Mouse (Mus musculus) hindbrain, embryonic 16.5 days (tissue): ENCODE results near the gene Nxnl1. TPM values are rescaled to one million over a fixed set of nuclear protein-coding genes. Genes with fewer than 3 reads are reported as not detected.

Source experiments
- ATAC-seq: fragments of 200-750 bp; cut with Nextera tagmentation; 2 replicates; pipeline ENCODE4 v1.8.0; 2017; ENCODE audit warnings: moderate TSS enrichment, moderate library complexity
- H3K27ac ChIP-seq: fragments of 300-500 bp; sonication (generic); 2 replicates; pipeline ENCODE4 v1.5.1; 2014; ENCODE audit warnings: low read depth, mild to moderate bottlenecking, control low read depth, low read length, moderate library complexity
- H3K27me3 ChIP-seq: fragments of 300-500 bp; sonication (generic); replicated peaks from 2 replicates; pipeline ENCODE4 v1.6.1; 2014; ENCODE audit warnings: low read length; ENCODE audit not compliant: control insufficient read depth, insufficient read depth
- H3K36me3 ChIP-seq: fragments of 300-500 bp; sonication (generic); 2 replicates; pipeline ENCODE4 v1.6.1; 2014; ENCODE audit warnings: mild to moderate bottlenecking, low read length, moderate library complexity, mixed read lengths; ENCODE audit not compliant: control insufficient read depth, insufficient read depth
- H3K4me1 ChIP-seq: fragments of 300-500 bp; sonication (generic); 2 replicates; pipeline ENCODE4 v1.6.1; 2014; ENCODE audit warnings: low read depth, low read length; ENCODE audit not compliant: control insufficient read depth, insufficient read depth
- H3K4me2 ChIP-seq: fragments of 300-500 bp; sonication (generic); 2 replicates; pipeline ENCODE4 v1.6.1; 2014; ENCODE audit warnings: mild to moderate bottlenecking, low read length, control low read depth, moderate library complexity
- H3K4me3 ChIP-seq: fragments of 300-500 bp; sonication (generic); 2 replicates; pipeline ENCODE4 v1.5.1; 2014; ENCODE audit warnings: mild to moderate bottlenecking, low read length, control low read depth, moderate library complexity
- H3K9ac ChIP-seq: fragments of 300-500 bp; sonication (generic); 2 replicates; pipeline ENCODE4 v1.6.1; 2014; ENCODE audit warnings: low read depth, mild to moderate bottlenecking, control low read depth, low read length, moderate library complexity
- H3K9me3 ChIP-seq: fragments of 300-500 bp; sonication (generic); 2 replicates; pipeline ENCODE4 v1.6.1; 2014; ENCODE audit warnings: mild to moderate bottlenecking, low read length, moderate library complexity; ENCODE audit not compliant: control insufficient read depth
- WGBS: fragments of 180-500 bp; shearing (Covaris S2); extraction: QIAGEN DNeasy Blood & Tissue Kit; methylation state at CpG from one replicate; pipeline ENCODE4 v1.1.7; 2014; 5-methylcytosine and 5-hydroxymethylcytosine counted together
- polyA plus RNA-seq: library from polyadenylated mRNA; unstranded; fragments of >200 nt; fragmentation: Nextera tagmentation; extraction: Ambion mirVana; gene quantifications from 2 replicates; pipeline ENCODE4 v1.2.1, GENCODE M21; 2015

Nxnl1 gene
- polyA plus RNA-seq, 1 experiment from 2014 or later: not detected

- H3K4me1 ChIP-seq: peaks cover 22% of the 10 kb centered on the region
- no peak overlapping the region for H3K27ac ChIP-seq
- H3K36me3 ChIP-seq: peaks cover 3% of the 10 kb centered on the region; the same call in 1 of the 2 replicates
- no peak overlapping the region for H3K4me2 ChIP-seq
- H3K9me3 ChIP-seq: no peaks in the 10 kb centered on the region
- H3K9ac ChIP-seq: no peak overlapping the region
- no peak overlapping the region for H3K4me3 ChIP-seq
- H3K27me3 ChIP-seq: peaks cover 12% of the 10 kb centered on the region
- no peak for ATAC-seq
These were observed 32.0 kb upstream of the Nxnl1 start for GRCm38 (mm10) chr8:71598375-71598774.

GRCm38 (mm10) chr8:71597451-71597850 is 31.1 kb upstream of the Nxnl1 start, which contains the start of gene Fam129c:
Gene Fam129c, plus strand, starts transcription at chr8:71597648.
- Histone ChIP-seq H3K4me3 (no peak within 1 kb of the TSS), H3K27ac (no peak within 1 kb of the TSS), H3K4me1 (peaks cover 27% of the 10 kb centered on the region), H3K36me3 (peaks cover 3% of the 10 kb centered on the region; the same call in 1 of the 2 replicates), H3K9ac (no peak within 1 kb of the TSS), H3K9me3 (no peaks in the 10 kb centered on the region), H3K4me2 (no peak within 1 kb of the TSS), H3K27me3 (peaks cover 11% of the 10 kb centered on the region)
- 79% methylated on average over 3 of the region's 3 CpGs for WGBS
- no peak for ATAC-seq

- Histone ChIP-seq H3K4me3 (no peak overlapping the region), H3K4me2 (no peak overlapping the region), H3K27me3 (peaks cover 9% of the 10 kb centered on the region), H3K9me3 (no peaks in the 10 kb centered on the region), H3K4me1 (peaks cover 21% of the 10 kb centered on the region), H3K9ac (no peak overlapping the region), H3K36me3 (peaks cover 3% of the 10 kb centered on the region; the same call in 1 of the 2 replicates), H3K27ac (no peak overlapping the region)
- no peak for ATAC-seq
- WGBS: 84% methylated on average over 4 of the region's 4 CpGs
These were observed 30.4 kb upstream of the Nxnl1 start for GRCm38 (mm10) chr8:71596798-71597197.

DNA sequence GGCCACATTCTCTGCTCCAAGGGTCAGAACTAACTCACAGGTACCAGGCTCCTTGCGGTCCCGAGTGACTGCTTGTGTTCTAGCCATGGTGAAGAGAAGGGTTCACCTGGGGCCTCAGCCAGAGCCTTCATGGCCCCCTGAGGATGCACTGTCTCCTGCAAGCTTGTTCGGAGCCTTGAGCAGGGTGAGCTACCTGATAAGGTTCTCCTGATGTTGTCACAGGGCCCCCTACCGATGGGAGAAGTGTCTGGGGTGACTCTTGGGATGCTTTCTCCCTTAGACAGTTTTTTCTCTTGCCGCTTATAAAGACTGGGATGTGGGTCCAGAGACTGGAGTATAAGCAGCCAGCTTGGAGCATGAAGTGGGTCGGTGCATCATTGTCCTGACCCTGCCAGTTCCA is 30.0 kb upstream of the Nxnl1 start:
- Histone ChIP-seq H3K36me3 (peaks cover 3% of the 10 kb centered on the region; the same call in 1 of the 2 replicates), H3K9ac (no peak overlapping the region), H3K9me3 (no peaks in the 10 kb centered on the region), H3K27me3 (peaks cover 7% of the 10 kb centered on the region), H3K27ac (no peak overlapping the region), H3K4me1 (peaks cover 21% of the 10 kb centered on the region), H3K4me3 (no peak overlapping the region), H3K4me2 (no peak overlapping the region; the same call in 1 of the 2 replicates)
- WGBS: 61% methylated on average over 6 of the region's 6 CpGs
- no peak for ATAC-seq

DNA sequence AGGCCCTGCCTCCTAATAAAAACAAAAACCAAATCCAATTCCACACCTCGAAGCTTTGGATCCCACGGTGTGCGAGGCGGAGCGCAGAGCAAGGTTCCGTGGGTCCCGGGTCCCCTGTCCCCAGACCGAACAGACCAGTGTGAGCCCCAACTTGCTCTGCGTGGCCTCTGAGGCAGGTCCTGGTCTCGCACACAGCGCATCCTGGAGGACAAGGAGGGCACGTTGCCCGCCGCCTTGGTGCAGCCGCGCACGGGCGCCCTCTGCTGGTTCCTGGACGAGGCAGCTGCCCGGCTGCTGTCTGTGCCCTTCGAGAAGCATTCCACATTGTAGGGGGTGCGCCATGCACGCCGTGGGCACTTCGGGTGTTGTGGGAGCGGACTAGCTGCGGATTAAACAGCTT is 29.5 kb upstream of the Nxnl1 start:
- Histone ChIP-seq H3K9ac (peak overlapping the region; percentile 36; the same call in 1 of the 2 replicates), H3K4me1 (peaks cover 27% of the 10 kb centered on the region), H3K4me2 (peak overlapping the region; percentile 36), H3K27ac (no peak overlapping the region), H3K27me3 (peaks cover 6% of the 10 kb centered on the region; the same call in 1 of the 2 replicates), H3K36me3 (peaks cover 3% of the 10 kb centered on the region; the same call in 1 of the 2 replicates), H3K9me3 (no peaks in the 10 kb centered on the region), H3K4me3 (no peak overlapping the region)
- ATAC-seq: peak; percentile 2; the same call in 1 of the 2 replicates
- 6% methylated on average over 27 of the region's 27 CpGs for WGBS

DNA sequence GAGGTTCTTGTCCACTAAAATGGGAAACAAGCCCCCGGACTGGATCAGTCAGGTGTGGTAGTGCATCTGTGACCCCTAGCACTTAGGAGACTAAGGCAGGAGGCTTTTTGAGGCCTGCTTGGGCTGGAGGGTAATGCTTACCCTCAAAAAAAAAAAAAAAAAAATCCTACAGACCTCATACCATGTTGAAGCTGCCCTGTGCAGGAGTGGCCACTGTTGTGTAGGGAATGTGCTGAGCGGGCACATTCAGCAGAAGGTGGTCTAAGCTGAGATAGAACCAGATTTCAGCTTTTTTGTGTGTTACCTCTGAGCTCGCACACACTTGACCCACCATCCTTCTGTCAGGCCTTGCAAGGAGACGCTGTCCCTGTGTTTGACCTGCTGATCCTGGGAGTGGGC is 27.9 kb upstream of the Nxnl1 start:
- H3K36me3 ChIP-seq: peaks cover 3% of the 10 kb centered on the region; the same call in 1 of the 2 replicates
- ATAC-seq: no peak
- H3K27me3 ChIP-seq: no peaks in the 10 kb centered on the region
- H3K27ac ChIP-seq: no peak overlapping the region
- 93% methylated on average over 4 of the region's 4 CpGs for WGBS
- no peaks in the 10 kb centered on the region for H3K9me3 ChIP-seq
- no peak overlapping the region for H3K9ac ChIP-seq
- no peak overlapping the region for H3K4me3 ChIP-seq
- peaks cover 32% of the 10 kb centered on the region for H3K4me1 ChIP-seq
- H3K4me2 ChIP-seq: no peak overlapping the region

- Histone ChIP-seq H3K9ac (peak overlapping the region; percentile 11; the same call in 1 of the 2 replicates), H3K4me3 (no peak overlapping the region), H3K9me3 (no peaks in the 10 kb centered on the region), H3K27me3 (no peaks in the 10 kb centered on the region), H3K4me2 (no peak overlapping the region), H3K27ac (no peak overlapping the region), H3K36me3 (peaks cover 3% of the 10 kb centered on the region; the same call in 1 of the 2 replicates), H3K4me1 (peaks cover 32% of the 10 kb centered on the region)
- 97% methylated on average over 8 of the region's 8 CpGs for WGBS
- ATAC-seq: no peak
These were observed 27.3 kb upstream of the Nxnl1 start for GRCm38 (mm10) chr8:71593556-71594323.

DNA sequence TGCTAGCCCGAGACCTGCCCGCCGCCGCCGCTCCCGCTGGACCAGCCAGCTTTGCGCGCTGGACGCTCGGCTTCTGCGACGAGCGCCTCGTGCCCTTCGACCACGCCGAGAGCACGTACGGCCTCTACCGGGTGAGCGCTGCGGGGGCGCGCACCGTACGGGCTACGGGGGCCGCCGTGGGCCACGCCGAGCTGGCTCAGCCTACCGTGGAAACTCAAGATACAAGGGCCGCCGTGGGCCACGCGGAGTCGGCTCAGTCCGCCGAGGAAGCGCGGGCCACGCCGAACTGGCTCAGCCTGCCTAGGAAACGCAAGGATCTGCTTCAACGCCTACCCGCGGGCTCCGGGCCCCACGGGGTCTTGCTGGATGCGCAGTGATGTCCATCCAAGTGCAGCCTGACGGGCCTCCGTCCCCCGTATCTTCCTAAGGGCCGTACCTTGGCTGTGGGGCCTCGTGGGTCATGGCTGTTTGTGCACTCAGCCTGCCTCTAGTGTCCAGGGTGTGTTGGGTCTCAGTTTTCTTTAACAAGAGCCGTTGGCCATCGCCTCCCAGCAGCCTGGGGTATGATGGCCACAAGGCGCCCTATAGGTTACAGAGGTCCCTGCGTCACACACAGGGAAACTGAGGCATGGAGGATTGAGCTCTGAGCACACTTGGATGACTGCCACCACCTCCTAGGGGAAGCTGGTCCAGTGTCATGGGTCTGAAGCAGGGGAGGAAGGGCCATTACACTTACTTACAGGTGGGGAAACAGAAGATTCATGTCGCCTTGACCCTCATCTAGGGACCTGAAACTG is 26.2 kb upstream of the Nxnl1 start:
- H3K4me1 ChIP-seq: peaks cover 32% of the 10 kb centered on the region
- H3K9ac ChIP-seq: peak overlapping the region; percentile 97
- peak overlapping the region; percentile 99 for H3K27ac ChIP-seq
- H3K36me3 ChIP-seq: peaks cover 3% of the 10 kb centered on the region; the same call in 1 of the 2 replicates
- H3K9me3 ChIP-seq: no peaks in the 10 kb centered on the region
- peak overlapping the region; percentile 95 for H3K4me2 ChIP-seq
- 6% methylated on average over 38 of the region's 60 CpGs for WGBS
- H3K4me3 ChIP-seq: peak overlapping the region; percentile 87
- peak; percentile 76 for ATAC-seq
- no peaks in the 10 kb centered on the region for H3K27me3 ChIP-seq
